Mouse (Mus musculus) embryo, embryonic 11.5 days (tissue): ENCODE results near the gene Cox17.

Source experiments
- DNase-seq: peaks from one replicate; pipeline ENCODE4 v3.0.0-alpha.2; 2012; ENCODE audit warnings: low read depth, low spot score

The Cox17 gene

DNA sequence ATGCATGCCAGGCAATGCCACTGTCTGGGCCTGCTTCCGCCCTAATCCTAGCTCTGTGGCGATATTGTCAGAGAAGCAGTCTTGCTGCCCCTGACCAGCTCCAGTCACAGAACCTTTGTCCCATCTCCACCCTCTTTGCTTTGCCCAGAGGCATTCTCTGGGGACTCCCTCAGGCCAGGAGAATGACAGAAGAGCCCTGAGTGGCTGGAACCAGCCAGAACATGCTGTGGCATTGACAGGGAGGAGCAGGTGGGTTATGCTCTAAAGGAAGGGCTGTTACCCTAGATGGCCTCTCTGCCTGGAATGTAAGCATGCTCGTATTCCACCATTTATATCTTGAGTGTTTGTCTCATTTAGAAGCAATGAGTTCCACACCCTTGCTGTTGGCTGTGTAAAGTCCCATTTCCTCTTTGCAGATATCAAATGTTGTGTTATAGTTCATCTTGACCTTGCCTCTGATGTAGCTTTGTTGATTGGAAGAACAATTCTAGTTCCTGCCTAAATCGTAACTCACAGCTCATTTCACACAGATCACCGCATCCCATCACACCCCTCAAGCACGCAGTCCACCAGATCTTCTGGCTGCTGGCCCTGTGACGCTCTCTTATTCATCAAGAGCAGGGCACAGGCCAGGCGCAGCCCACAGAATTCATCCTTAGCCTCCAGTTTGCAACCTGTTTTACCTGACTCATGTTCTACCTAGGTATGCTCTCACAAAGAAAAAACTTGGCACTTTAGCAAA is 24.0 kb downstream of the Cox17 start:
- DNase-seq, result no peak

DNA sequence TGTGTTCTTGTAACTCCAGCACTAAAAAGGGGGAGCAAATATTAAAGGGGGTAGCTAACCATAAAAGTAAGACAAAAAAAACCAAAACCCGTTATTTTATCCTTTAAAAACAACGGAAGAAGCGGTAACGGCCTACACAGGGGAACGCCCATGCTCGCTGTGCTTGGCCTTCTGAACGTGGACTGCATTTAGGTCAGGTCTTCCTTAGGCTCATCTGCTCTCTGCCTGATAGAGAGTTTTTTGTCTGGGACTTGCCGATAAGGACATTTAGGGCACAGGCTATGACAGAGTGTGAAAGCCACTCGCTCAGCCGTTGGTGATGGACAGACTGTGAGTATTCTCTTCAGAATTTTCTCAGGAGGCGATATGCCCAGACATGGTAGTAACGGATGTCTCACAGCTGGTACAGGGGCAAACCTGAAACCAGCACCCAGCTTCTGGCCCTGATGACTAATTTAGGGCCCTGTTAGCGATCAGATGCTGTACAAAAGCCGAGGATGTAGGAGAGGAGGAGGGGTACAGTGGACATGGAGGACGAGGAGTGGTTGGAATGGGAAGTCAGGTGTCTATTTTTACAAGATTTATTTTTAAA is 25.0 kb downstream of the Cox17 start:
- DNase-seq, result no peak

DNA sequence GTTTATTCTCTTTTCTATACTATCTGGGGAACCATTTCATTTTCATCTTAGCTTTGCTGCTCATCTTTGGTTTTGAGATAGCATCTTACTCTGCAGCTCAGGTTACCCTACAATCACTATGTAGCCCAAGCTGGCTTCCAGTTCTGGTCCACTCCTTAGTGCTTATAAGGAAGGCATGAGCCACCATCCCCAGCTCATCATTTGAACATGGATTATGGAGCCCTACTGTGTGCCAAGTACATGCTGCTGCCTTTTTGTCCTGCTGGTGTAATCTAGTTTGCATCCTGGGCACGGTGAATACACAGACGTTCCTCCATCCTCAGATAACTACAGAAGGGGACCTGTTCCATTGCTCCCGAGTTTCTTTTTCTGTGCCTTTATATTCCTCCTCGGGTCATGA is 26.1 kb downstream of the Cox17 start:
- DNase-seq, result no peak

DNA sequence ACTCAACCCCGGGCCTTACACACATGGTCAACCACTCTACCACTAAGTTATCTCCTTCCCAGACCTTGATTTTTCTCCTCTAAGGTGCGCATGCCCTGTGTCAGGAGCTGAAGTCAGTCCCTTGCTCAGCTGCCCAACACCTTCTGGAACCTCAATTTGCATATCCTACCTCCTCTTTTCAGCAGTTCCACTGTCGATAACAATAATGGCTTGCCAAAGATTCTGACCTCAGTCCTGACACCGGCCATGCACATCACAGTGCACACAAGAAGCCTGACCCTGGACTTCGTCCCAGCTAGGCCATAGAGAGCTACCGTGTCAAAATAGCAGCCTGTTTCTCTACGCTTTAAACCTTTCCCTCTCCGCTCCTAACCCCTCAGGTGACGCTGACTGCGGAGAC is 26.6 kb downstream of the Cox17 start:
- no peak for DNase-seq

DNA sequence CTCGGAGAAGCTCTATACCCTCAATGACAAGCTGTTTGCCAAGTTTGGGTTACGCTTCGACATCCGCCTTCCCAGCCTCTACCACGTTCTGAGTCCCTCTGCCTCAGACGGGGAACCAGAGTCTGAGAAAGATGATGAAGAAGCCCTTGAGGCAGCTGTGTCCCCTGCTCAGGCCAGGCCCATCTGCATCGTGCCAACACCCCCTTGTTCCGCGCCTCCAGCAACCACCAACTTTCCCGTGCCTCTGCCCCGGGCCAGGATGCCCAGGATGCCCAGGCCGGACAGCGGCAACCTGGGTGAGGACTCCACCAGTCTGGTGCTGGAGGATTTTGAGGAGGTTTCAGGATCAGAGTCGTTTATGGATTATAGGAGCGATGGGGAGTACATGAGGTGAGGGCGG is 27.1 kb downstream of the Cox17 start:
- no peak for DNase-seq

DNA sequence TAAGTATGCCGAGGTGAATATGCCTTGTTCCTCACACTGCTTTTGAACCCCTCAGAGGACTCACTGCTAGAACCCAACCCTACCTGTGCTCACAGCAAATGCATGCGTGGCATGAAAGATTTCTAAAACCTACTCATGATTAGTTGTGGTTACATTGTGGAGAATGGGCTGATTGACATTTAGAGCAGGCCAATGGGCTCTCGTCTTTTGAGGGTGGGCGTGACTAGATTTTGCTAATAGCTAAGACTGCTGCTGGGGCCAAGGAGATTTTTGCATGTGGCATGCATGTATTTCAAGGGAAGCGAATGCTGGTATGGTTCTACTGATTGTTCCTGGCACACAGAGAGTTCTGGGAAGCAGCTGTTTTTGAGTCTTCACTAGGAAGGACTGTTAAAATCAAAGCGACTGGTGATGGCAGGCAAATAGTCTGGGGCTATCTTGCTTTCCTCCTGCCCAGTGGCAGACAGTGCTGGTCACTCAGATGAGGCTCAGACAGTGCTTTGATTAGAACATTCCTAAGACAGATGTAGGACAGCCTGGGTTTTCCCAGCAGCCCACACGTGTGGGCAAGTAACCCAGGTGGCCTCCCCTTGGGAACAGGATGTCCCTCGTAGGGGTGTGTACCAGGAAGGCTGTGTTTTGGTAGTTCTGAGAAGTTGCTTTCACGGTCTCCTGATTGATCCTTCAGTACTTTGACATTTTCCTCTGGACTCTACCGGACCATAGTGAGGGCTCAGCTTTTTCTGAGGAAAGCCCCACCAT is 27.8 kb downstream of the Cox17 start:
- DNase-seq, result no peak

DNA sequence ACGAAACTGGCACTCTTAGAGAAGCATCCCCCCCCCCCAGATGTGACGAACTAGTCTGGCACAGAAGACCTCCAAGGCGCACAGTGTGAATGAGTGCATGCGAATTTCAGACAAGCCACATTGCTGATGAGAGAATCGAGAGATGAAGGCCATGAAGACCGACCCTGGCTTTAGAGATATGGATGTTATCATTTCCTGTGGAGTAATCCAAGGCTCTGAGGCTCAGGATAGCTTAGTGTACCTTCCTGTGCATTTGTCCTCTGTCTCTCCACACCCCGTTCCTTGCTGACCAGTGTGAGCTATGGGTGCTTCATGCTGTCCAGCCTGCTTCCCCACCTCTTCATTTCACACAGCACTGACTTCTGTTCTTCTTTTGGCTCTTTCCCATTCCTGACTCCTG is 28.4 kb downstream of the Cox17 start:
- no peak for DNase-seq

DNA sequence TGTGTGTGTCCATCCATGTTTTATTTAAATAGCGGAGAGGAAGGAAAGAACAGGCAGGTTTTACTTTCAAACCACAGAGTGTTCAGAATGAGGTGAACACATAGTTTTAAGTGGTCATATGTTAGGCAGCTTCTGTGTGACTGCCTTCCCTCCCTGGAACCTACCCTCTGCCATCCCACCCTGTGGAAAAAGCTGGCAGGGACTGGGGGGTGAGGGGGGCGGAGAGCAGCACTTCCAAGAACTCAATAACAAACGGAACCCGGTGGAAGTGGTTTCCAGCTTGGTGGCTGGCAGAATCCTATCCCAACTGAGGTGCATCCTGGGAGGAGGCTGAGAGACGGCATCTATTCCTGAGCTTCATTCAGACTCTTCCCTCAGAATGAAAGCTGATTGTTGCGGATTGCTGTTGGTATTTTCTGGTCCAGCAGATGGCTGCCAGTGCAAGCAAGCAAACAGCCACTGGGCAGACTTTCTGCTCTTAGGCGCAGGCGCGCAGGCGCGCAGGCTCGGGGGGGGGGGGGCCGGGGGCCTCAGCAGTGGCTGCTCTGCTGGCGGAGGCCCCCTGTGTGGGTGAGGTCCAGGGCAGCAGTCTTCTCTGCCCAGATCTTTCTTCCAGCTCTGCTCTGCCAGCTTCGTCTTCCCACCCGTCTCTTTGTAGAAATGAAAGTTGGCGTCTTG is 29.5 kb downstream of the Cox17 start:
- no peak for DNase-seq

DNA sequence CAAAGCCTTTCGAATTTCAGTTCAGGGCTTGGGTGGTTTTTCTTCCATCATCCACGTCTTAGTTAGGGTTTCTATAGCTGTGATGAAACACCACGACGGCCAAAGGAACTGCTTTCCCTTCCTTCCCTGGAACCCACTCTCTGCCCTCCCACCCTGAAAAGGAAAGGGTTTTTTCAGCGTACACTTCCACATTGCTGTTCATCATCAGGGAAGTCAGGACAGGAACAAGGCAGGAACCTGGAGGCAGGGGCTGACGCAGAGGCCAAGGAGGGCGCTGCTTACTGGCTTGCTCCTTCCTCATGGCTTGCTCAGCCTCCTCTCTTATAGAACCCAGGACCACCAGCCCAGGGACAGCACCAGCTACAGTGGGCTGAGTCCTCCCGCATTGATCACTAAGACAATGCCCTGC is 30.1 kb downstream of the Cox17 start:
- DNase-seq, result no peak

DNA sequence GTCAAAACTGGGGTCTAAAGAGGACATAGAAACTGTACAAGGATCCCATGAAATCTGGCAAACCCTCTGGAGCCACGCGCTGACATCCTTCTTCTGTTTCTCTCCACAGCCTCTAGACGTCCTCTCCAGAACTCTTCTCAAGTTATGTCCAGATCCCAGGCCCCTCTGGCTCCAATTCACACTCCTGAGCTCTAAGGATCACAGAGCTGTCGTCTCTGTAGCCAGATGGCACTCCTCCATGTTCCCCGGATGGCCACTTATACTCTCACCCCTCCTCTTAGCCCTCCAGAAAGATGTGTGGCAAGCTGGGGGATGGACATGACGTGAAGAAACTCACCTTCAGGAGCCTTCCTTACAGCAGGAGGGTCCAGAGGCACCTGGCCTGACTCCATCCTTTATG is 30.8 kb downstream of the Cox17 start:
- no peak for DNase-seq

DNA sequence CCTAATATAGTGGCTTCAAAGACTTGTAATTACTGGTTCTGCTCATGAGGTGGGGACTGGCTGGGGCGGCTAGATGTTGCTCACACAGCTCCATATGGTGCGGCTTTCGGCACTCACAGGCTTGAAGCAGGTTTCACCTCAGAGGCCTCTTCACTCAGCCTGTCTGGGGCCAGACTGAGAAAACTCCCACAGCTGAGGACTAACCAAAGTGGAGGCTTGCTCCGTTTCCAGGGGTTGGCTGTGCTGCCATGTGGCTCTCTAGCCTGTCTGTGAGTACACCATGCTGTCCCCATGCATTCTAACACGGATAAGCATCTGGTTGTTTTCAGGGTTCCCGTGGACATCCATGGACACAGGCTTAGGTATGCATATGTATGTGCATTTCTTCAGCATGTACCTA is 31.8 kb downstream of the Cox17 start:
- no peak for DNase-seq

DNA sequence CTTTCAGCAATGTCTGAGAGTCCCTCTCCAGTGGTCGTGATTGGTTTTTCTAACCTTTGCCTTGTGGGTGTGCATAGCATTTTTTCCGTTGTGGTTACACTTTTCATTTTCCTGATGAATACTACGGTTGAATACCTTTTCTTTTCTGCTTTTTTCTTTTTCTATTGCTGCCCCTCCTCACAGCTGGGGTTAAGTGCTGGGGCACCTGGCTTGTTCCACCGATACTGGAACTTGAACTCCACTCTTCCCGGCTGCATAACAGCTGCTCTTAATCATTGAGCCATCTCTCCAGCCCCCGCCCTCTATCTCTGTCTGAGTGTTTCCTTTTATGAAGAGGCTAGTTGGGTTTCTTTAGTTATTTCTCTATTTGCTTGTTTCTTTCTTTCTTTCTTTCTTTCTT is 32.3 kb downstream of the Cox17 start:
- DNase-seq, result no peak

DNA sequence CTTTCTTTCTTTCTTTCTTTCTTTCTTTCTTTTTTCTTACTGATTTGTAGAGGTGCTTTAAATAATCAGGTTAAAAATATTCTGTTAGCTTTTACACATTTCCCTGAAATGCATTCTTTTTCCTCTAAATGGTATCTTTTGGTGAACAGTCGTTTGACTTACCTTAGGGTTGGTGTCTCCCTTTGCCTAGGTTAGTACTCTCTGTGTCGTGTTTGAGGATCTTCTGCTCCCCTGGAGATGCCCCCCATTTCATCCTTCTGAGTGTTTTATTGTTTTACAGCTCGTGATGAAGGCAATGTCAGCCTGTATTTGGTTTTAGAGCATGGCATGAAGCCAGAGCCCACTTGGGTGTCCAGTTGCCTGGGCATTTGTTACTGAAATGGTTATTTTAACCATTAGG is 32.7 kb downstream of the Cox17 start:
- DNase-seq, result no peak

DNA sequence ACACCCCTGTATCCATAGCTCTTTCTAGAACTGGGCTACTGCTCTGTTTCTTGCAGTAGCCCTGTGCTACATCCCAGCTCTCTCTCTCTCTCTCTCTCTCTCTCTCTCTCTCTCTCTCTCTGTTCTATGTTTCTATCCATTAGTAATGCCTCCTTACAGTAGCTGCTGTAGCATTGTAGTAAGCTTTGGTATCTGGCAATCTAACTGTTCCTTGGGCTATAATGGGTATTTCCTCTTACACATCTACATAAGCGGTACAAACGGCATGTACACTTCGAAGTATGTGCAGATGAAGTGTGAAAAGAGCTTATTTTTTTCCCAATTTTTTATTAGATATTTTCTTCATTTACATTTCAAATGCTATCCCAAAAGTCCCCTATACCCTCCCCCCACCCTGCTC is 33.1 kb downstream of the Cox17 start:
- no peak for DNase-seq

DNA sequence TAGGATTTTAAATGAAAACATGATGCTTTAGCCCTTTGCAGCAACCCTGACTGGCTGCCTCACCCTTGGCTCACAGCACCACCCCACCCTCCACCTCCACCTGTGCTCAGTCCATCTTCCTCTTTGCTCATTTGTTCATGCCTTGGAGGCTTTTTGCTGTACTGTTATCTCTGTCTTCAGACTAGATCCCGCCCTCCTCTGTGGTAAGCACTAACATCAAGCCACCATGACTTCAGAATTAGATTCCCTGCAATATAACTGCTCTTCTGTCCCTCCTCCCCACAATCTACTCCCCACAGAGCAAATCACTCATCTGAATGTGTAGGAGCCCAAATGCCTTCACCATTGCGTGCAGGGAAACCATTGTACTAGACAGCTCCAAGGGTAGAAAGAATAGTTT is 36.9 kb downstream of the Cox17 start:
- no peak for DNase-seq

DNA sequence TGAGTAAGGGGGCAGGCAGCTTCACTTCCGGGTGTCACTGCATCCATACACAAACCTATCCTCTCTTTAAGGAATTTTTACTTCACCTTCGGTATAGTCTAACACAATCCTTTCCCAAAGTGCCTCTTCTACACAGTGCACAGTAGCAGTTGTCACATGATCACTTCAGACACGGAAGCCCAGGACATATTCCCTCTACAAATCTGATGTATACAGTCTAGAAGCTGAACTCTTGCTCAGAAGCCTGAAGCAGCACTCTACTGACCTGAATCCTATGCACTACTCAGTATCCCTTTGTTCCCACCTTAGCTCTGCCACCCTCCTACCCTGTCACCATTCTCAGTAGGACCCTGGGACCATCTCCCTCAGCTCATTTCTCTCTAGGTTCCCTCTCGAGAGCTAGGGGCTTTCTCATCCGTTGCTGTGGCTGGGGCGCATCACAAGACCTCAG is 38.4 kb downstream of the Cox17 start:
- DNase-seq, result no peak

DNA sequence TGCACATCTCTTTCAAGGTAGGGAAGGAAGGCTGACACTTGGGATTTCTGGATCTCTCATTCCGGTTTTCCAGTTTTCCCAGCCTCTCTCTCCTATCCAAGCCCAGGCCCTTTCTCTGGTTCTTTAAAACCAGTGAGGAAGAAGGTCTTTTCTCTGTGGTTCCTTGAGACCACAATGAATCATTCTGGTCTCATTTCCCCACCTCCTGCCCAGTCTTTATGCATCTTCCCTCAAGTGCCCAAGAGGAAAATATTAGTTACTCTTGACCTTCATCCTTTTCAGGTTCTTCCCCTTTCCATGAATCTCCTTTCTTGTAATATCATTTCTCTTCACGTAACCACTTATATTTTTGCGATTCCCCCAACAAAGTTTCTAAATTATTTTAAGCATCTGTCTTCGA is 38.9 kb downstream of the Cox17 start:
- no peak for DNase-seq

DNA sequence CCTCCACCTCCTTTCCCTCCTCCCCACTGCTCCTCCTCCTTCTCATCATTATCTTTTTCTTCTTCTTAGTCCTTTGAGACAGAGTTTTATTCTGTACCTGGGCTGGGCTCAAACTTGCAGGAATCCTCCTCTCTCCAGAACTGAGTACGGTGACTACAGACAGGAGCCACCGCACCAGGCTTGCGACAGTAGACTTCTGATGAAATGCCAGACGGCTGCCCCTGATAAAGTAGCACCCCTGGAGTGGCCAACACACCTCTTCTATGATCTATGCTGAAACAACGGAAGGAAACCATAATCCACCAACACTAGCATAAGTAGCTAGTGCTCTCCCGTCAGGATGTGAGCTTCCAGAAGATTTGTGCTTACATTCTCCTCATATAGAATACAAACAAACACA is 40.6 kb downstream of the Cox17 start:
- DNase-seq, result no peak

DNA sequence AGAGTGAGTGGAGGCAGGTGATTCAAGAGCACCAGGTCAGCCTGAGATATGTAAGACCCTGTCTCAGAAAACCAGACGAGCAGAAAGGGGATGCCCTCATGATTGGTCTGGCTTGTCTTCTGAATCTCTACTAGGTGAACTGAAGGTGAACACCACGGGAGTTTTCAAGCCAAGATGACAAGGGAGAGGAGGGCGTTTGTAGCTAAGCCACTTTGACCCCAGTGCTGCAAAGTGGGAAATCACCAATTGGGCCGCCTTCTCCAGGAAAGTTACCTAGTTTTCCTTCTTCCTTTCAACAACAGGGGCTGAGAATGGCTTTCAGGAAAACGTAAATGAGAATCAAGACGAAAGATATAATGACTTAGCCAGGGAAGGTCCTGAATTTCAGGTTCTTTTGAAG is 42.0 kb downstream of the Cox17 start:
- DNase-seq, result no peak

DNA sequence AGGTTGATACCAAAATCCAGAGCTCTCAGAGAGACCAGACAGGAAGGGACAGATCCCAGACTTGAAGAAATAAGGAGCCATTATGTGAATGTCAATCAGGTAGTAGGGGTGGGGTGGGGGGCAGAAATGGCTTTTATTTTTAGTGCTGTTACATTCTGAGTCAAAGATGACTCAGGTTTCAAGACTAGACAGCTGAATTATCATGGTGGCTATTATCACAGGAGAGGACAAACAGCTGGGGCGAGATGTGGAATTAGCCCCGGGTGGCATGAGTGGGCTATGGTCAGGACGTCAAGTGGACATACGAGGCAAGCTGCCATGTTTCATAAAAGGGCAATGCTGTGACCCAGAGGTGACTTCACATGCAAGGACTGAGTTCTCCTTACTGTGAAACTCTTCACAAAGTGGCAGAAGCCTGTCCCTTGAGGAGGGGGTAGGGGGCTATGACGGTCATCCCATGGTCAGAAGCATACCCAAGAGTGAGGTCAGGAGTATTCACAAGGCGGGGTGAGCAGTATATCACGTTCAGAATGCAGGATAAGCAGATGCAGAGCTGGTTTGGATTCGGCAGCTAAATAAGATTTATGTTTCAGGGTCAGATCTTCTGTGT is 42.6 kb downstream of the Cox17 start:
- DNase-seq, result no peak

DNA sequence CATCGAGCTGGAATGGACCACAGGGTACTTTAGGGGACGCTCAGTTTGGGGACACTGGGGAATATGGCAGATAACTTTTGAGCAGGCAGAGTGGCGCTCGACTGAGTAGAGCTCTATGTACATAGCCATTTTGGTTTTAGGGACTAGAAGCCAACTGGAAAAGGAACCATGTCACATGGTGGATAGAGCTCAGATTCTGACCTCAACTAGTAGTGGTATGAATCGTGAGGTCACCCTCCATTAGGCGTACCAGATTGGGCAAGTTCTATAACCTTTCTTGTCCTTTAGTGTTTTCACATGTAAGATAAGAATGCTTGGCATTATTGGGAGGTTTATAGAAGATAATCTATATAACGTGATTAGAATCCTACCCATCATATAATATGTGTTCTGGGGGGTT is 43.5 kb downstream of the Cox17 start:
- DNase-seq, result no peak
